Mouse (Mus musculus): ENCODE data around the gene Coq9.

- TF ChIP-seq CTCF (IDR thresholded peaks at IDR 0.05; ENCODE audit: extremely low read depth, insufficient read length, insufficient replicate concordance, low read depth, low read length) (no peak), POLR2A (IDR thresholded peaks at IDR 0.05; ENCODE audit: low read depth, low read length) (peak; percentile 75; the same call in 1 of the 2 replicates)
Measured at GRCm38 (mm10) chr8:94876197-94876730, 38.1 kb downstream of the Coq9 start, which contains the start of gene Dok4.

All from small intestine, adult 2 months (tissue).